Mouse (Mus musculus) megakaryocyte, embryonic 14.5 days (primary cell): ENCODE results near the gene Gna15.

Source experiments
- FLI1 ChIP-seq: IDR thresholded peaks from 2 replicates; pipeline ENCODE4 v1.6.1; 2012; ENCODE audit warnings: low read length, inconsistent platforms, mixed read lengths
- GATA1 ChIP-seq: IDR thresholded peaks from 3 replicates; pipeline ENCODE4 v1.6.1; 2012; ENCODE audit warnings: mixed read lengths, low read length, inconsistent platforms, borderline replicate concordance

- TF ChIP-seq GATA1 (no peak), FLI1 (no peak)
Measured at GRCm38 (mm10) chr10:81452947-81453288, 71.1 kb downstream of the Gna15 start.
